Mouse (Mus musculus) heart, adult 2 months (tissue): ENCODE measurements at regions not wholly inside any gene's neighbourhood (a gene's known extent, or its start where the extent isn't known, plus 50 kb on each side); places are given as distances from the start of the nearest gene placed in this dataset.

Experiments
- DNase-seq, 2 experiments: peaks; one replicate each; pipeline ENCODE4 v3.0.0; 2021
- H3K27ac ChIP-seq: fragments of 200-600 bp; 2 replicates; pipeline ENCODE4 v1.8.1; 2022
- H3K27me3 ChIP-seq: fragments of 200-500 bp; 2 replicates; pipeline ENCODE4 v1.6.1; 2012; ENCODE audit warnings: mild to moderate bottlenecking, low read length, inconsistent platforms, mixed read lengths; ENCODE audit not compliant: control insufficient read depth, insufficient read depth
- H3K36me3 ChIP-seq: fragments of 200-500 bp; 2 replicates; pipeline ENCODE4 v1.6.1; 2012; ENCODE audit warnings: low read length, inconsistent platforms; ENCODE audit not compliant: control insufficient read depth, insufficient read depth
- H3K4me1 ChIP-seq: fragments of 200-500 bp; 2 replicates; pipeline ENCODE4 v1.6.1; 2011; ENCODE audit warnings: low read length; ENCODE audit not compliant: control insufficient read depth, insufficient read depth
- H3K4me3 ChIP-seq: fragments of 200-600 bp; 2 replicates; pipeline ENCODE4 v1.8.1; 2022
- H3K79me2 ChIP-seq: fragments of 200-500 bp; replicated peaks from 2 replicates; pipeline ENCODE4 v1.6.1; 2012; ENCODE audit warnings: mild to moderate bottlenecking, inconsistent platforms, low read length, moderate library complexity, mixed read lengths; ENCODE audit not compliant: control insufficient read depth, insufficient read depth
- H3K9ac ChIP-seq: fragments of 200-500 bp; 2 replicates; pipeline ENCODE4 v1.6.1; 2012; ENCODE audit warnings: low read depth, mild to moderate bottlenecking, control low read depth, inconsistent platforms, low read length, mixed read lengths
- CTCF ChIP-seq: fragments of 200-600 bp; IDR thresholded peaks from 2 replicates; pipeline ENCODE4 v1.8.1; 2022; ENCODE audit warnings: antibody characterized with exemption, mild to moderate bottlenecking, moderate library complexity
- EP300 ChIP-seq: fragments of 200-500 bp; IDR thresholded peaks from 2 replicates; pipeline ENCODE4 v1.6.1; 2011; ENCODE audit warnings: low read depth, low read length, control low read depth; ENCODE audit not compliant: insufficient read depth
- POLR2A ChIP-seq: fragments of 200-500 bp; IDR thresholded peaks from 2 replicates; pipeline ENCODE4 v1.6.1; 2011; ENCODE audit warnings: mild to moderate bottlenecking, low read depth, low read length, control low read depth; ENCODE audit not compliant: insufficient read depth
- WGBS: fragments of 180-500 bp; shearing (Covaris S2); methylation state at CpG from one replicate; pipeline ENCODE4 v1.1.7; 2018; 5-methylcytosine and 5-hydroxymethylcytosine counted together
- intact Hi-C: fragments of 180-260 bp; cut with DNase I; formaldehyde crosslinking; loops from one replicate; pipeline ENCODE4 v1.15.1; 2025

GRCm38 (mm10) chr1:177338466-177339206 lies 80.6 kb upstream of the Akt3 start:
- H3K36me3 ChIP-seq: no peaks in the 10 kb centered on the region
- no peaks in the 10 kb centered on the region for H3K79me2 ChIP-seq
- H3K4me1 ChIP-seq: no peaks in the 10 kb centered on the region; the same call in 1 of the 2 replicates
- intact Hi-C loops: no loop called here
- peak overlapping the region; percentile 48 for H3K27ac ChIP-seq
- DNase-seq: peak; percentile 57 to 66
- H3K4me3 ChIP-seq: peak overlapping the region; percentile 60
- WGBS: 8% methylated on average over 32 of the region's 32 CpGs
- H3K9ac ChIP-seq: peak overlapping the region; percentile 67
- no peaks in the 10 kb centered on the region for H3K27me3 ChIP-seq
- no peak for TF ChIP-seq EP300
- TF ChIP-seq CTCF: no peak
- 0 out of 2 replicates have a peak, but pooled peaks have one; percentile 10 for TF ChIP-seq POLR2A

DNA sequence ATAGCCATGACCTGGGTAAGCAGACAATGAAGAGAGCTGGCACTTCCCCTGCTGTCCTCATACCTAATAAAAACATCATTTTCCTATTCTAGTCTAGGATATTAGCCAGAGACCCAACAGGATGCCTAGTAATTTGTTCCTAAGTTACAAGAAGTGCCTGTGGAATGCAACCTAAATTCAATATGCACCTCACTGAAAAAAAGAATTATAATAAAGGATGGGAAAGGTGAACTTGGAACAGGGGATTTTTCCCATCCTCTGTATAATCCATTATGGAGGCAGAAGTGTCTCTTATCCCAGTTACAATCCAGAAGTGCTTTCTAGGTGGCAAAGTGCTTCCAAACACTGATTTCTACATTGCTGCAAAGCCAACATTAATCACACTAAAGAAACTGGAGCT lies 79.8 kb upstream of the Akt3 start:
- no peaks in the 10 kb centered on the region for H3K4me1 ChIP-seq
- no peak for DNase-seq
- no peaks in the 10 kb centered on the region for H3K36me3 ChIP-seq
- no peaks in the 10 kb centered on the region for H3K79me2 ChIP-seq
- no peaks in the 10 kb centered on the region for H3K27me3 ChIP-seq
- no peak overlapping the region for H3K4me3 ChIP-seq
- TF ChIP-seq CTCF (no peak), EP300 (no peak)
- no peak overlapping the region for H3K9ac ChIP-seq
- H3K27ac ChIP-seq: no peak overlapping the region
- intact Hi-C loops: no loop called here

GRCm38 (mm10) chr1:177337141-177337540 lies 79.1 kb upstream of the Akt3 start:
- H3K79me2 ChIP-seq: no peaks in the 10 kb centered on the region
- no peaks in the 10 kb centered on the region for H3K36me3 ChIP-seq
- no peaks in the 10 kb centered on the region for H3K27me3 ChIP-seq
- WGBS: 81% methylated on average over 4 of the region's 4 CpGs
- no peak overlapping the region for H3K4me3 ChIP-seq
- TF ChIP-seq EP300: no peak
- TF ChIP-seq POLR2A: no peak
- no peak for TF ChIP-seq CTCF
- H3K27ac ChIP-seq: no peak overlapping the region
- H3K4me1 ChIP-seq: no peaks in the 10 kb centered on the region
- DNase-seq: no peak
- intact Hi-C loops: no loop called here
- no peak overlapping the region for H3K9ac ChIP-seq

GRCm38 (mm10) chr1:177336436-177336835 lies 78.4 kb upstream of the Akt3 start:
- intact Hi-C loops: no loop called here
- H3K36me3 ChIP-seq: no peaks in the 10 kb centered on the region
- DNase-seq: no peak
- H3K27ac ChIP-seq: no peak overlapping the region
- H3K4me3 ChIP-seq: no peak overlapping the region
- 90% methylated on average over 2 of the region's 2 CpGs for WGBS
- H3K79me2 ChIP-seq: no peaks in the 10 kb centered on the region
- H3K9ac ChIP-seq: no peak overlapping the region
- H3K4me1 ChIP-seq: no peaks in the 10 kb centered on the region
- no peak for TF ChIP-seq POLR2A
- no peaks in the 10 kb centered on the region for H3K27me3 ChIP-seq

- intact Hi-C loops: no loop called here
- WGBS: 83% methylated on average over 6 of the region's 6 CpGs
- no peaks in the 10 kb centered on the region for H3K4me1 ChIP-seq
Measured at GRCm38 (mm10) chr1:177335961-177336360, 78.0 kb upstream of the Akt3 start.

DNA sequence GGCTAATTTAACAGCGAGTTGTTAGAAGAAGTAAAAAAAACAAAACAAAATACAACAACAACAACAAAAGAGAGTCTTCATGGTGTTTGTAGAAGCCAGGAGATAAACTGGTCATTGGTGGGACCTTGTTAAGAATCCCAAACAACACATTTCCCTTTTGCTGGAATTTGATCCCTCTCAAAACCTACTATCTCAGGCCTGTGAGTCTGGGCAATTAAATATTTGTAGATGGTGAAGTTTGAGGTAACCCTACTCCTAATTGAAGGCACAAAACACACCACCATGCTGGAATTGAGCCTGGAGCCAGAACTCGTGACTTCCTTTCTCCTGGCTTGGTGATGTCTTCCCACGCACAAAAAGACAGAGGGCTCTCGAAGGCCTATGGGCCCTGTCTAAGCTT lies 65.4 kb upstream of the Akt3 start:
- WGBS: 73% methylated on average over 4 of the region's 4 CpGs
- Histone ChIP-seq H3K27ac (no peak overlapping the region), H3K9ac (no peak overlapping the region), H3K79me2 (no peaks in the 10 kb centered on the region), H3K4me1 (no peaks in the 10 kb centered on the region), H3K4me3 (no peak overlapping the region; the same call in 1 of the 2 replicates), H3K36me3 (no peaks in the 10 kb centered on the region), H3K27me3 (no peaks in the 10 kb centered on the region)
- no peak for DNase-seq
- intact Hi-C loops: no loop called here
- TF ChIP-seq CTCF (no peak), EP300 (no peak), POLR2A (no peak)

More at GRCm38 (mm10) chr1:177335961-177336360, 78.0 kb upstream of the Akt3 start:
- Histone ChIP-seq H3K9ac (no peak overlapping the region), H3K4me3 (no peak overlapping the region), H3K79me2 (no peaks in the 10 kb centered on the region), H3K36me3 (no peaks in the 10 kb centered on the region), H3K27me3 (no peaks in the 10 kb centered on the region), H3K27ac (no peak overlapping the region)
- TF ChIP-seq CTCF (no peak), EP300 (no peak), POLR2A (no peak)
- no peak for DNase-seq
